Mouse (Mus musculus) cerebellum, postnatal 10 days (tissue): ENCODE data around the gene Bloc1s2.
"Not testable (repeated sequence)": the region's sequence is repeated elsewhere in the genome, so short reads cannot be mapped to it uniquely, and the experiment has no call there.

Experiments used
- DNase-seq, 2 experiments: peaks; one replicate each; pipeline ENCODE4 v3.0.0; 2021; ENCODE audit warnings: mixed read lengths in 2 of 2

Gene Bloc1s2

GRCm38 (mm10) chr19:44121137-44121536 is 25.1 kb downstream of the Bloc1s2 start:
- DNase-seq = no peak

GRCm38 (mm10) chr19:44120686-44121085 is 25.6 kb downstream of the Bloc1s2 start:
- DNase-seq = not testable (repeated sequence)

GRCm38 (mm10) chr19:44117793-44118192 is 28.5 kb downstream of the Bloc1s2 start:
- no peak for DNase-seq

- peak; percentile 26 to 29 for DNase-seq
Observed at GRCm38 (mm10) chr19:44111706-44112105, 34.5 kb downstream of the Bloc1s2 start.

GRCm38 (mm10) chr19:44110356-44110755 is 35.9 kb downstream of the Bloc1s2 start:
- DNase-seq = no peak

- peak; percentile 37 to 40 for DNase-seq
Observed at GRCm38 (mm10) chr19:44108996-44109395, 37.2 kb downstream of the Bloc1s2 start.

- peak in 1 of 2 experiments; percentile 12 for DNase-seq
Observed at GRCm38 (mm10) chr19:44107661-44108521, 38.4 kb downstream of the Bloc1s2 start.

GRCm38 (mm10) chr19:44106831-44107660 is 39.2 kb downstream of the Bloc1s2 start, which contains the start of gene Chuk:
TSS of gene Chuk (minus strand) at chr19:44107480.
- peak; percentile 98 for DNase-seq

- DNase-seq = no peak
Observed at GRCm38 (mm10) chr19:44104393-44104792, 41.9 kb downstream of the Bloc1s2 start.

GRCm38 (mm10) chr19:44103001-44103400 is 43.2 kb downstream of the Bloc1s2 start:
- no peak for DNase-seq

GRCm38 (mm10) chr19:44100840-44101239 is 45.4 kb downstream of the Bloc1s2 start:
- DNase-seq = no peak
